Mouse (Mus musculus) ES-Bruce4 (cell line): ENCODE measurements around the gene Siae.

Experiments used
- CTCF ChIP-seq: IDR thresholded peaks from one replicate; pipeline ENCODE4 v1.8.1; 2011; ENCODE audit warnings: low read depth, low read length
- EP300 ChIP-seq: IDR thresholded peaks from 2 replicates; pipeline ENCODE4 v1.6.1; 2011; ENCODE audit warnings: low read depth, low read length; ENCODE audit not compliant: insufficient read depth
- POLR2A ChIP-seq: IDR thresholded peaks from one replicate; pipeline ENCODE4 v1.8.1; 2011; ENCODE audit warnings: low read length; ENCODE audit not compliant: insufficient read depth

- TF ChIP-seq POLR2A (no peak), CTCF (no peak), EP300 (no peak)
Observed at GRCm38 (mm10) chr9:37675287-37675686, 119.8 kb downstream of the Siae start.
